Mouse (Mus musculus): ENCODE measurements around the gene Cyp2w1.

Cyp2w1 gene

DNA sequence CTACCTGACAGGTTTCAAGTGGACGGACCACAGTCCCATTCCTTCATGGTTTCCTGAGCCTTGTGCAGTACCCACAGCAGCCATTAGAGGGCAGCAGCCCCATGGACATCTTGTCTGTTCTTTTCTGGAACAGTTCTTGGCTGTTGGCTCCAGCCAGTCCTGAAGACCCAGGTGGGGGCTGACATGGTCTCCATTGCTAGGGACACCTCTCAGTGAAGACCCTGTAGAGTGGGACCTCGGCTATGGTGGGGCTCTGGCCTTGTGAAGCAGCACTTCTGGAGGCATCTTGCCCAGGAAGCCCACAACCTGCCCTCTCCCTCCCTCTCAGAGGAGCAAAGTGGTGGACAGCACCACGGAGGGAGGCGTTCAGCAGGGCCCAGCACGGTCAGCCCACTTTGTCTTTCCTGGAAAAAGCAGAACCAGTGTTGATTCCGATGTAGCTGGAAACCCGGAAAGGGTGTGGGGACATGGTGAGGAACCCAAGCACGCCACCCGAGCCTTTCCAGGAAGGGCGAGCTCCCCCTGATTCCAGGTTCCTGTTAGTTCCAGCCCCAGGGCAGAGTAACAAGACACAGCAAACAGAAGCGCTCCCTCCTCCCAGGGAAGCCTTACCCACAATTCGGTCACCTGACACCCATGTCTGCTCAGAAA lies 12.0 kb downstream of the Cyp2w1 start:
- DNase-seq (ENCODE audit: inconsistent age in 2 of 2, low spot score in 1 of 2) = peak; percentile 84 to 96

- DNase-seq (ENCODE audit: inconsistent age in 2 of 2, low spot score in 1 of 2) = peak in 1 of 2 experiments; percentile 34
Measured at GRCm38 (mm10) chr5:139364911-139365571, 12.6 kb downstream of the Cyp2w1 start.

DNA sequence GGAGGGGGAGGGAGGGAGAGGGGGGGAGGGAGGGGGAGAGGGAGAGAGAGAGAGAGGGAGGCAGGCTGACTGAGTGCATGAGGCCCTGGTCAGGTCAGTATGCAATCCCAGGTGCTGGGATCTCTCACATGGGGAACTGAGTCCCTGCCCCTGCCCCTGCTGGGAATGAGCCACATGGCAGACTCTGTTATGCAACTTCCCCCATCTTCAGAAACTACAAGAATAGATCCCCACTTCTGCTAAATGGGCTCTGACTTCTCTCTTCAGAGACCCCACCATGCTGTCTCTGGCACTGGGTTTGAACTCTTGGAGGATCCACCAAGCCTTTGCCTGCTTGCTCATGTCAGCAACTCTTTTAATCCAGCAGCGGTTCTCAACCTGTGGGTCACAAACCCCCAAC lies 13.4 kb downstream of the Cyp2w1 start:
- peak; percentile 20 to 54 for DNase-seq (ENCODE audit: inconsistent age in 2 of 2, low spot score in 1 of 2)

- no peak for DNase-seq (ENCODE audit: inconsistent age in 2 of 2, low spot score in 1 of 2)
Measured at GRCm38 (mm10) chr5:139366484-139366883, 14.1 kb downstream of the Cyp2w1 start.

DNA sequence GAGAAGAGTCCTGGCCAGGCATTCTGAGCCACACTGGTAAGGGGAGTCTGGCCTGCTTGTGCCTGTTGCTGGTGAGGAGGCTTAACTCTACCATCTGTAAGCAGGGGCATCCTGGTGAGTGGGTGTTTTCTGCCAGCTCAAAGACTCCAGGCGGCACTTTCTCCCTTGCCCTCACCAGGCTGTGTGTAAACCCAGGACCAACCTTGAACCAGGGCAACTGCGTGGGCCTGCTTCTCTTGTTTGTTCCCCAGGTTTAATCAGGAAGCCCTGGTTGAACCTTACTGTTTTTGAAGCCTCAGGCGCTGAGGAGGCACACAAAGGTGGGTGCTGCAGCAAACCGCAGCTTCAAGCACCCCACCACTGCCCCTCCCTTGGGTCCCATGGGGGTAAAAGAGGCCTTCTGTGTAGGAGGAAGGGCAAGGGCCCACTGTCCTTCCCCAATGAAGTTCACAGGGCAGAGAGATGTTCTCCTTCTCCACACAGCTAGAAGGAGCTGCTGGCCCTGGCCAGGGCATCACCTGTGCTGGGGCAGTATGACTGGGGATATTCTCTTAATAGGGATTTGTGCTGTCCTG lies 15.6 kb downstream of the Cyp2w1 start:
- peak in 1 of 2 experiments; percentile 55 for DNase-seq (ENCODE audit: inconsistent age in 2 of 2, low spot score in 1 of 2)

DNA sequence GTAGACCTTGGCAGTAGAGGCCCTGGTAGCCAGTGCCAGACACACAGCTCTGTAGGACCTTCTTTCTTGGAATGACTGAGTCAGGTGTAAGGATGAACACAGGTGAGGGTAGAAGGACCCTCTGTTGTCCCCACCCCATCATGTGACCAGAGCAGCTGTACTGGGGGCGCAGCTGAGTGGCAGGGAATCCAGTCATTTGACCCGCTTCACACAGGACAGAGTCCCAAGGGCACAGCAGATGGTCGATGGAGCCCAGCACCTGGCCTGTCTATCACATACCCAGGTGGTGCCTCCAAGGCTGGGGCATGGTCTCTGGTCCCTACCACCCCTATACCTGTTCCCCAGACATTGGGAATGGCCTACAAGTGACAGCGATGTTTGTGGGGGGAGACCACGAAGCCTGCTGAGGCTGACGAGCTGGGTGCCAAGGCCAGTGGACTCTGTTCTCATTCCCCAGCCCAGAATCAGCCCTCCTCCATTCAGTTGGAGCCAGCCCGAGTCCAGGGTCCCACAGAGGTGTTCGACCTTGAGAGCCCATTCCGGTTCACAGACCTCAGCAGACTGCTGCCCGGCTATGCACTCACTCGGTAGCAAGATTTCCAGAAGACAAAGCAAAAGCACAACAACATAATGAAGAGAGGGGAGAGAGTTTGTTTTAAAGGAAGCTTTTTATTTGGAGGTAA lies 16.4 kb downstream of the Cyp2w1 start:
- DNase-seq (ENCODE audit: inconsistent age in 2 of 2, low spot score in 1 of 2) = no peak

GRCm38 (mm10) chr5:139370336-139370735 lies 17.9 kb downstream of the Cyp2w1 start:
- peak in 1 of 2 experiments; percentile 43 for DNase-seq (ENCODE audit: inconsistent age in 2 of 2, low spot score in 1 of 2)

GRCm38 (mm10) chr5:139371118-139371517 lies 18.7 kb downstream of the Cyp2w1 start:
- no peak for DNase-seq (ENCODE audit: inconsistent age in 2 of 2, low spot score in 1 of 2)

DNA sequence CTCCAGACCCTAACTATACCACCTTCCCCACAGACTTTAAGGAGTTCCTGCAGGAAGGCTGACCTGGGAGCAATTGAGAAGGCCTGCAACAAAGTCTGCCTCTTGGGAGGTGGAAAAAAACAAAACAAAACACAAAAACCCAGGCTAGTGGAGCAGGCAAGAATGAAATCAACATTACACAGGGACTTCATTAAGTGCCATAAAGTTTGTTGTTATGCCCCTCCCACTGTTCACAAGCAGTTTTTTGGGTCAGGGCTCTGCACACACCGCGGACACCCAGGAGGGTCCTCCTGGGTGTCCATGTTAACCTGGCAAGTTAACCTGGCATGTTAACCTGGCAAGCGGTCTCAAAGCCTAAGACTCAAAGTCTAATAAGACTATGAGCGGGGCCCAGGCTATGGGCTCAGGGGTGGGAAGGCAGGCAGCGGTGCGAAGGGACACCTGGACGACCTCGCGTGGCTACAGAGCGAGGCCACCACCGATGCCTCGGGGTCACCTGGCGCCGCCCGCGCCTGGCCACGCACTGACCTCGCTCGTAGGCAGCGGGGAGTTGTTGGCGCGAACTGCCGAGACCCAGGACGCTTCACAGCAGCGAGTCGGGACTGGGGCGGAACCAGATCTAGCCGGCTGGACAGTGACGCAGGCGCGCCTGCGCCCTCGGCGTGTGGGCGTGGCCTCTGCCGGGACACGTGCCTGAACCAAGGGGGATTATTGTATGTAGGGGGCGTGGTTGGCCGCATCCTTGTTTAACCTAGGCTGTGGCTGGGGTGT lies 19.4 kb downstream of the Cyp2w1 start:
- peak; percentile 95 to 97 for DNase-seq (ENCODE audit: inconsistent age in 2 of 2, low spot score in 1 of 2)

DNA sequence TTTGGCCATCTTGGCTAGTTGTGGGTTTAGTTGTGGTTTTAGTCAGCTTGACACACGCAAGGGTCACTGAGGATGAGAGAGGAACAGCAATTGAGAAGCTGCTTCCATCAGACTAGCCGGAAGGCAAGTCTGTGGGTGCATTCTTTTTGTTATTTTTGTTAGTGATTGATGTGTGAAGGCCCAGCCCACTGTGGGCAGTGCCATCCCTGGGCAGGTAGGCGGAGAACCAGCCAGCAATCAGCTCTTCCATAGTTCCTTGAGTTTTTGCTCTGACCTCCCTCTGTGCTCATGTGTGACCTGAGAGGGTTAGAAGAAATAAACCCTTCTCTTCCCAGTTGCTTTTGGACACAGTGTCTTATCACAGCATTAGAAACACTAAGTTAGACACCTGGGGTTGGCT lies 20.7 kb downstream of the Cyp2w1 start:
- no peak for DNase-seq (ENCODE audit: inconsistent age in 2 of 2, low spot score in 1 of 2)

DNA sequence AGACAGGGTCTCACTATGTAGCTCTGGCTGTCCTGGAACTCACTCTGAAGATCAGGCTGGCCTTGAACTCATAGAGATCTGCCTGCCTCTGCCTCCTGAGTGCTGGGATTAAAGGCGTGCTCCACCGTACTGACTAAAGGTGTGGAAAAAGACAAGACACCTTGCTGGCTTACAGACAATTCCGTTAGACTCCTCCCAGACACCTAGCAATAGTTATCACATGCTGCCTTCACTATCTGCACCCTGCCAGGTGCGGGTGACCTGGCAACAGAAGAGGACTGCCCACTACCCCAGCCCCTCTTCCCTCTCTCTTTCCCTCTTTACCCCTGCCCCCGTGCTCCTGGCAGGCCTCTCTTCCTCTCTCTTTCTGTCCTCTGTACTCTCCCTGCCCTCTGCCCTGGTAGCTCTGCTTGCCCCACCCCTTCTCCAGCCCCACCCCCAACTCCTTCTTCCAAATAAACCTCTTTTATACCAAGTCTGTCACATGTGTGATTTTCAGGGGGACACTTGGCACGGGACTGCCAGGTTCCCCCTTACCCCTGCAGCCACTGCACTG lies 21.6 kb downstream of the Cyp2w1 start:
- no peak for DNase-seq (ENCODE audit: inconsistent age in 2 of 2, low spot score in 1 of 2)

- DNase-seq (ENCODE audit: inconsistent age in 2 of 2, low spot score in 1 of 2) = no peak
Measured at GRCm38 (mm10) chr5:139374841-139375240, 22.4 kb downstream of the Cyp2w1 start.

- DNase-seq (ENCODE audit: inconsistent age in 2 of 2, low spot score in 1 of 2) = peak; percentile 86 to 91
Measured at GRCm38 (mm10) chr5:139377468-139378270, 25.3 kb downstream of the Cyp2w1 start, which contains the start of gene Gpr146. TSS of gene Gpr146 (plus strand) at chr5:139377697.

GRCm38 (mm10) chr5:139378271-139378556 lies 25.8 kb downstream of the Cyp2w1 start:
- DNase-seq (ENCODE audit: inconsistent age in 2 of 2, low spot score in 1 of 2) = no peak

GRCm38 (mm10) chr5:139378986-139379629 lies 26.7 kb downstream of the Cyp2w1 start:
- peak; percentile 89 to 94 for DNase-seq (ENCODE audit: inconsistent age in 2 of 2, low spot score in 1 of 2)

DNA sequence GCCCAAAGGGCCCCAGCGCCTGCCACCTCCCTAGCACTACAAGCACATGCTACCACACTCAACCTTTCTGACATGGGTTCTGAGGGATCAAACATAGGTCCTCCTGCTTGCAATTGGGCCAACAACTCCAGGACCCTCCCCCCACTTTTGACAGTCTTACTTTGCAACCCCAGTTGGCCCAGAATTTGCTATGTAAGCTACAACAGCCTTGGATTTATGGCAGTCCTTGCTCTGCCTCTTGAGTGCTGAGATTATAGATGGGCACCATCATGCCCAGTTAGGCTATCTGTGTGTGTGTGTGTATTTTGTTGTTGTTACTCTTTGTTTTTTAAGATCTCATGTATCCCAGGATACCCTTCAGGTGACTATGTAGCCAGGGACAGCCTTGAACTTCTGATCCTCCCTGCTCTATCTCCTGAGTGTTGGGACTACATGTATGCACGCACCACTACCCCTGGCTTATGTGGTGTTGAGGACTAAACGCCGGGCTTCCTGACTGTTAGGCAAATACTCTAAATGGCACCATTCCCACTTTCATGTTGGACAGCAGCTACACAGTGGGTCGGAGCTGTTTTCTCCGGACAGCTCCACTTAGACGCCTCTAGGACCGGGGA lies 27.5 kb downstream of the Cyp2w1 start:
- no peak for DNase-seq (ENCODE audit: inconsistent age in 2 of 2, low spot score in 1 of 2)

- peak; percentile 98 to 99 for DNase-seq (ENCODE audit: inconsistent age in 2 of 2, low spot score in 1 of 2)
Measured at GRCm38 (mm10) chr5:139380385-139381248, 28.2 kb downstream of the Cyp2w1 start.
